Mouse (Mus musculus) lung, embryonic 15.5 days (tissue): ENCODE measurements around the gene Prg2. TPM values are rescaled to one million over a fixed set of nuclear protein-coding genes. Genes with fewer than 3 reads are reported as not detected.

Experiments
- ATAC-seq: fragments of 200-750 bp; cut with Nextera tagmentation; 2 replicates; pipeline ENCODE4 v1.8.0; 2017; ENCODE audit warnings: moderate number of reproducible peaks, borderline replicate concordance; ENCODE audit not compliant: low FRiP score, low TSS enrichment; ENCODE audit errors: extremely low read depth
- H3K27ac ChIP-seq: fragments of 300-500 bp; sonication (generic); 2 replicates; pipeline ENCODE4 v1.5.1; 2015; ENCODE audit warnings: moderate library complexity, mild to moderate bottlenecking, inconsistent platforms
- H3K27me3 ChIP-seq: fragments of 300-500 bp; sonication (generic); 2 replicates; pipeline ENCODE4 v1.6.1; 2015; ENCODE audit warnings: inconsistent platforms
- H3K36me3 ChIP-seq: fragments of 300-500 bp; sonication (generic); 2 replicates; pipeline ENCODE4 v1.6.1; 2015; ENCODE audit warnings: inconsistent platforms
- H3K4me1 ChIP-seq: fragments of 300-500 bp; sonication (generic); 2 replicates; pipeline ENCODE4 v1.6.1; 2015; ENCODE audit warnings: inconsistent platforms
- H3K4me2 ChIP-seq: fragments of 300-500 bp; sonication (generic); 2 replicates; pipeline ENCODE4 v1.6.1; 2015; ENCODE audit warnings: inconsistent platforms, mild to moderate bottlenecking, moderate library complexity
- H3K4me3 ChIP-seq: fragments of 300-500 bp; sonication (generic); 2 replicates; pipeline ENCODE4 v1.5.1; 2015; ENCODE audit warnings: mild to moderate bottlenecking, inconsistent platforms
- H3K9ac ChIP-seq: fragments of 300-500 bp; sonication (generic); 2 replicates; pipeline ENCODE4 v1.6.1; 2015; ENCODE audit warnings: inconsistent platforms
- H3K9me3 ChIP-seq: fragments of 300-500 bp; sonication (generic); 2 replicates; pipeline ENCODE4 v1.6.1; 2016; ENCODE audit warnings: inconsistent platforms
- WGBS: fragments of 180-500 bp; shearing (Covaris S2); methylation state at CpG from one replicate; pipeline ENCODE4 v1.1.7; 2015; 5-methylcytosine and 5-hydroxymethylcytosine counted together
- polyA plus RNA-seq: library from polyadenylated mRNA; unstranded; fragments of >200 nt; fragmentation: Nextera tagmentation; extraction: Ambion mirVana; gene quantifications from 2 replicates; pipeline ENCODE4 v1.2.1, GENCODE M21; 2015

The Prg2 gene
- polyA plus RNA-seq, 1 experiment from 2014 or later = 0.24 TPM

- peaks cover 85% of the 10 kb centered on the region for H3K36me3 ChIP-seq
These were observed 33.0 kb upstream of the Prg2 start for GRCm38 (mm10) chr2:84947154-84947771.

DNA sequence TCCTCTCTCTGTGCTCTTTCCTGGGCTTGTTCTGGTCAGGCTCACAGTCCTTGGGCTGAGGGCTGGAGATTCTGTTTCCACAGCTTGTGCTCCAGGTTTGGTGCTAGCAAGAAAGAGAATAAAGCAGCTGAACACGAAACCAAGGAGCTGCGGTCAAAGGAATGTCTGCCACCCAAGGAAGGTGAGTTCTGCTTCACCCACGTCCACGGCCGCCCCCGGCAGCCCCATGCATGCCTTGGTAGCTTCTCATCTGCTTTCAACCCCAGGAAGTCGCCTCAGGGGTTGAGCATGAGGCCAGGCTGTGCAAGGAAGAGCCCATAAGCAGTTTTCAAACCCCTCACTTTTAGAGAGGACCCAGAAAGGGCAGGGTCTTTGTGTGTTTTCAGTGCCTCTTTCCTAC, 32.0 kb upstream of the Prg2 start:
- H3K4me2 ChIP-seq = no peak overlapping the region
- WGBS = 82% methylated on average over 7 of the region's 7 CpGs
- H3K9me3 ChIP-seq = no peaks in the 10 kb centered on the region
- no peak overlapping the region for H3K9ac ChIP-seq
- peaks cover 90% of the 10 kb centered on the region for H3K36me3 ChIP-seq
- H3K27ac ChIP-seq = no peak overlapping the region
- ATAC-seq = no peak
- H3K27me3 ChIP-seq = no peaks in the 10 kb centered on the region
- H3K4me3 ChIP-seq = no peak overlapping the region
- no peaks in the 10 kb centered on the region for H3K4me1 ChIP-seq

More at GRCm38 (mm10) chr2:84947154-84947771, 33.0 kb upstream of the Prg2 start:
- Histone ChIP-seq H3K4me2 (no peak overlapping the region), H3K27ac (no peak overlapping the region), H3K4me1 (no peaks in the 10 kb centered on the region), H3K9me3 (no peaks in the 10 kb centered on the region), H3K9ac (no peak overlapping the region), H3K27me3 (no peaks in the 10 kb centered on the region), H3K4me3 (no peak overlapping the region)
- WGBS = 74% methylated on average over 3 of the region's 3 CpGs
- ATAC-seq = no peak

DNA sequence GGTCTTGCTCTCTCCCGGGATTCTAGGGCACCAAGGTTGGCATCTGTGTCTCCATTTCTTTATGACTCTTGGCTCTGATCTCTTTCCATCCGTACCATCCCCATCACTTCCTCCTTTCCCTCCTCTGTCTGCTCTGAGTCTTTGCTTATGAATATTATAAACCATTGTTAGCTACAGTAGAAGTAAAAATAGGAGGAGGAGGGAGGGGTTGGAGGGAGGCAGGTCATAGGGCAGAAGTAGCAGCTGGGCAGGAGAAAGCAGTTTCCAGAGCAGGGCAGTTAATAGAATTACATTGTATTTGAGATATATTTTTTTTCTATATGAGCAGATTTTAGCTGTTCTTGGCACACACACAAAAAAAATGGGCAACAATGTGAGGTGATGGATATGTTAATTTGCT, 31.5 kb upstream of the Prg2 start:
- H3K4me1 ChIP-seq = no peaks in the 10 kb centered on the region
- H3K36me3 ChIP-seq = peaks cover 91% of the 10 kb centered on the region
- H3K27me3 ChIP-seq = no peaks in the 10 kb centered on the region
- H3K4me2 ChIP-seq = no peak overlapping the region
- 85% methylated on average over 2 of the region's 2 CpGs for WGBS
- no peak for ATAC-seq
- no peak overlapping the region for H3K4me3 ChIP-seq
- no peak overlapping the region for H3K27ac ChIP-seq
- H3K9ac ChIP-seq = no peak overlapping the region
- H3K9me3 ChIP-seq = no peaks in the 10 kb centered on the region

DNA sequence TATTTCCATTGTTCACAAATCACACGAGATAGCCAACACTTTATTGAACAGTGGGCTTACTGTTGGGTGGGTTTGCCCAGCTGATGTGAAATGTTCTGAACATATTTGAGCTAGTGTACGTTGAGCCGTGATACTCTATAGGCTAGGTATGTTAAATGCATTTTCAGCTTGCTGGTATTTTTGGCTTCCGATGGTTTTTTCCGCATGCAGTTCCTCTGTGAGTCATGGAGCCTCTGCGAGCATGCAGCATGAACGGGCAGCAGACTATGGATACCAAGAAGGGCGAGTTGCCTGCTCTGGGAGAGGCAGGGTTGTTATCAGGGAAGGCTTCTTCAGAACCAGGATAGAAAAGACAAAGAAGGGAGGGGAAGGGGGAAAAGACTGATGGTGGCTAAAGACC, 29.2 kb upstream of the Prg2 start:
- Histone ChIP-seq H3K4me3 (no peak overlapping the region), H3K4me1 (no peaks in the 10 kb centered on the region), H3K9ac (no peak overlapping the region), H3K36me3 (peaks cover 85% of the 10 kb centered on the region), H3K27ac (no peak overlapping the region), H3K4me2 (no peak overlapping the region), H3K27me3 (no peaks in the 10 kb centered on the region), H3K9me3 (no peaks in the 10 kb centered on the region)
- no peak for ATAC-seq
- 84% methylated on average over 8 of the region's 8 CpGs for WGBS

- Histone ChIP-seq H3K9me3 (no peaks in the 10 kb centered on the region), H3K27me3 (no peaks in the 10 kb centered on the region), H3K4me3 (no peak overlapping the region), H3K27ac (no peak overlapping the region), H3K36me3 (peaks cover 86% of the 10 kb centered on the region), H3K4me2 (no peak overlapping the region), H3K4me1 (no peaks in the 10 kb centered on the region), H3K9ac (no peak overlapping the region)
- WGBS = 92% methylated on average over 1 of the region's 1 CpGs
- ATAC-seq = no peak
These were observed 28.0 kb upstream of the Prg2 start for GRCm38 (mm10) chr2:84952251-84952650.

DNA sequence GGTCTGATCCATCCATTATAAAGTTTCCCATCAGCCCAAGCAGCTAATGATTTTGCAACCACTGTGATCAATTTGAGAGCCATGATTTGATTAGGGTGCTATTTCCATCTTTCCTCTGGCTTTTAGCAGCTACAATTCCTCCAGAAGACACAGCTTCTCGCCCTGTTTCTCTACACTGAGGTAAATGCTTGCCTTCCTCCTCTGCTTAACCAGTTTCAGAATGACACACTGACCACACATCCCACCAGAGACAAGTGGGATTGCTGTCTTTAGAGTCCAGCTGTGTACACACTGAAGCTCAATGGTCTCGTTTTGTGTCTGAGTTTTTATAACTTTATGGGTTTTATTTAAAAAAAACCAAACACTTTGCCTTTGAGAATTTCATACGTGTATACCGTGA, 27.6 kb upstream of the Prg2 start:
- no peak overlapping the region for H3K27ac ChIP-seq
- H3K4me2 ChIP-seq = no peak overlapping the region
- no peaks in the 10 kb centered on the region for H3K27me3 ChIP-seq
- peaks cover 86% of the 10 kb centered on the region for H3K36me3 ChIP-seq
- no peak overlapping the region for H3K4me3 ChIP-seq
- no peaks in the 10 kb centered on the region for H3K9me3 ChIP-seq
- H3K9ac ChIP-seq = no peak overlapping the region
- 72% methylated on average over 4 of the region's 4 CpGs for WGBS
- no peaks in the 10 kb centered on the region for H3K4me1 ChIP-seq
- no peak for ATAC-seq

- Histone ChIP-seq H3K9me3 (no peaks in the 10 kb centered on the region), H3K4me1 (no peaks in the 10 kb centered on the region), H3K4me2 (no peak overlapping the region), H3K4me3 (no peak overlapping the region), H3K27ac (no peak overlapping the region), H3K27me3 (no peaks in the 10 kb centered on the region), H3K9ac (no peak overlapping the region), H3K36me3 (peaks cover 77% of the 10 kb centered on the region)
- no peak for ATAC-seq
- 84% methylated on average over 9 of the region's 9 CpGs for WGBS
These were observed 24.8 kb upstream of the Prg2 start for GRCm38 (mm10) chr2:84955435-84955834.

GRCm38 (mm10) chr2:84956274-84956673, 24.0 kb upstream of the Prg2 start:
- H3K4me1 ChIP-seq = no peaks in the 10 kb centered on the region
- no peak overlapping the region for H3K4me3 ChIP-seq
- H3K4me2 ChIP-seq = no peak overlapping the region
- WGBS = 59% methylated on average over 5 of the region's 5 CpGs
- peaks cover 69% of the 10 kb centered on the region for H3K36me3 ChIP-seq
- H3K27me3 ChIP-seq = no peaks in the 10 kb centered on the region
- 0 out of 2 replicates have a peak, but pooled peaks have one; percentile 39 for ATAC-seq
- no peaks in the 10 kb centered on the region for H3K9me3 ChIP-seq
- no peak overlapping the region for H3K9ac ChIP-seq
- no peak overlapping the region for H3K27ac ChIP-seq

- no peak for ATAC-seq
- Histone ChIP-seq H3K36me3 (peaks cover 48% of the 10 kb centered on the region), H3K27ac (no peak overlapping the region), H3K9ac (no peak overlapping the region), H3K27me3 (no peaks in the 10 kb centered on the region), H3K9me3 (no peaks in the 10 kb centered on the region), H3K4me3 (no peak overlapping the region), H3K4me1 (no peaks in the 10 kb centered on the region), H3K4me2 (no peak overlapping the region)
- 90% methylated on average over 11 of the region's 11 CpGs for whole genome bisulfite sequencing
These were observed 21.5 kb upstream of the Prg2 start for GRCm38 (mm10) chr2:84958588-84959264.

DNA sequence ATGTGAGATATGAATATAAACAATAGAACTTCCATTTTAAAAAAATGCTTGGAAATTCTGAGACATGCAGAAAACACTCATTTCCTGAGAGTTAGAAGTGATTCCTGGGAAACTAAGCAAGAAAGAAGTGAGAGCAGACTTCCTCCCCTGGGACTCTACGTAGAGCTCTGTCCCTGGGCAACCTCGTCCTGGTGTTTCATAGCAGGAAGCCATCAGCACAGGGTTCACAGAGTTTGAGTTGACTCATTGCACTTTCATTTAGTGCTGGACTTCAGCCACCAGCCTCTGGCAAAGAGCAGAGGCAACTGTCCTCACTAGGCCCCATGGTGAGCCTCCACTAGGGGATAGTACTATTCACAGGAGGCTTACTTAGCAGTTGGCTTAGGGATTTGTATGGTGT, 19.0 kb upstream of the Prg2 start:
- Histone ChIP-seq H3K36me3 (peaks cover 32% of the 10 kb centered on the region), H3K27me3 (no peaks in the 10 kb centered on the region), H3K9me3 (no peaks in the 10 kb centered on the region), H3K9ac (no peak overlapping the region), H3K27ac (no peak overlapping the region), H3K4me3 (no peak overlapping the region), H3K4me1 (no peaks in the 10 kb centered on the region), H3K4me2 (no peak overlapping the region)
- no peak for ATAC-seq
- 60% methylated on average over 2 of the region's 2 CpGs for WGBS

GRCm38 (mm10) chr2:84961901-84962300, 18.4 kb upstream of the Prg2 start:
- peaks cover 26% of the 10 kb centered on the region for H3K36me3 ChIP-seq
- 77% methylated on average over 3 of the region's 3 CpGs for WGBS

GRCm38 (mm10) chr2:84962906-84963507, 17.3 kb upstream of the Prg2 start:
- Histone ChIP-seq H3K9me3 (no peaks in the 10 kb centered on the region), H3K4me2 (no peak overlapping the region), H3K27ac (no peak overlapping the region), H3K4me1 (no peaks in the 10 kb centered on the region), H3K36me3 (peaks cover 15% of the 10 kb centered on the region), H3K4me3 (no peak overlapping the region), H3K27me3 (no peaks in the 10 kb centered on the region), H3K9ac (no peak overlapping the region)
- ATAC-seq = no peak
- WGBS = 34% methylated on average over 6 of the region's 6 CpGs

More at GRCm38 (mm10) chr2:84961901-84962300, 18.4 kb upstream of the Prg2 start:
- no peak overlapping the region for H3K4me3 ChIP-seq
- no peaks in the 10 kb centered on the region for H3K27me3 ChIP-seq
- H3K4me2 ChIP-seq = no peak overlapping the region
- H3K4me1 ChIP-seq = no peaks in the 10 kb centered on the region
- no peaks in the 10 kb centered on the region for H3K9me3 ChIP-seq
- H3K27ac ChIP-seq = no peak overlapping the region
- ATAC-seq = no peak
- no peak overlapping the region for H3K9ac ChIP-seq
